Mouse (Mus musculus) stomach, postnatal 0 days (tissue): ENCODE measurements around the gene Barx1.

Experiments
- CTCF ChIP-seq: IDR thresholded peaks from 2 replicates; pipeline ENCODE4 v1.5.1; 2016; ENCODE audit warnings: antibody characterized with exemption, low read depth, mild to moderate bottlenecking, moderate library complexity
- EP300 ChIP-seq: optimal IDR thresholded peaks from 2 replicates; pipeline ENCODE3; 2016; ENCODE audit warnings: antibody characterized with exemption

- TF ChIP-seq CTCF: no peak
- no peak for TF ChIP-seq EP300
Measured at GRCm38 (mm10) chr13:48668091-48668975, 5.5 kb downstream of the Barx1 start.
